Mouse (Mus musculus) small intestine, adult 2 months (tissue): ENCODE measurements around the gene Scaf11. TPM values are rescaled to one million over a fixed set of nuclear protein-coding genes. Genes with fewer than 3 reads are reported as not detected.
A peak's percentile ranks its signal among the peaks of the same experiment; 100 is the strongest.

Experiments
- H3K27ac ChIP-seq: fragments of 200-500 bp; 2 replicates; pipeline ENCODE4 v1.5.1; 2012; ENCODE audit warnings: low read depth, low read length, control low read depth, inconsistent platforms; ENCODE audit not compliant: insufficient read depth
- H3K27me3 ChIP-seq: fragments of 200-500 bp; 2 replicates; pipeline ENCODE4 v1.6.1; 2012; ENCODE audit warnings: mild to moderate bottlenecking, moderate library complexity, low read length, inconsistent platforms; ENCODE audit not compliant: control insufficient read depth, insufficient read depth
- H3K36me3 ChIP-seq: fragments of 200-500 bp; 2 replicates; pipeline ENCODE4 v1.6.1; 2012; ENCODE audit warnings: mild to moderate bottlenecking, low read length, control low read depth, inconsistent platforms; ENCODE audit not compliant: control insufficient read depth, insufficient read depth
- H3K4me1 ChIP-seq: fragments of 200-500 bp; 2 replicates; pipeline ENCODE4 v1.6.1; 2012; ENCODE audit warnings: low read length, inconsistent platforms, mixed read lengths; ENCODE audit not compliant: control insufficient read depth, insufficient read depth, insufficient read length
- H3K4me3 ChIP-seq: fragments of 200-500 bp; 2 replicates; pipeline ENCODE4 v1.5.1; 2012; ENCODE audit warnings: low read depth, mild to moderate bottlenecking, control low read depth, inconsistent platforms, low read length, moderate library complexity
- CTCF ChIP-seq: fragments of 200-500 bp; IDR thresholded peaks from 2 replicates; pipeline ENCODE4 v1.5.1; 2012; ENCODE audit warnings: low read depth, mild to moderate bottlenecking, control low read depth, inconsistent platforms, low read length, moderate library complexity, mixed read lengths; ENCODE audit not compliant: insufficient replicate concordance, insufficient read length; ENCODE audit errors: extremely low read depth
- POLR2A ChIP-seq: fragments of 200-500 bp; IDR thresholded peaks from 2 replicates; pipeline ENCODE4 v1.6.1; 2012; ENCODE audit warnings: low read depth, mild to moderate bottlenecking, control low read depth, inconsistent platforms, low read length, moderate library complexity
- WGBS: fragments of 180-500 bp; shearing (Covaris S2); methylation state at CpG from one replicate; pipeline ENCODE4 v1.1.7; 2018; 5-methylcytosine and 5-hydroxymethylcytosine counted together
- polyA plus RNA-seq: library from polyadenylated mRNA; depleted of rRNA; stranded (reverse); fragments of >200 nt; gene quantifications from 2 replicates; pipeline ENCODE4 v1.2.3, GENCODE M21; 2012

The Scaf11 gene
- polyA plus RNA-seq, 1 experiment, result 14.2 TPM

GRCm38 (mm10) chr15:96478006-96478405 is 17.4 kb upstream of the Scaf11 start:
- TF ChIP-seq CTCF, result no peak
- no peak for TF ChIP-seq POLR2A
- Histone ChIP-seq H3K27ac (no peak overlapping the region), H3K4me1 (no peaks in the 10 kb centered on the region), H3K27me3 (no peaks in the 10 kb centered on the region), H3K36me3 (no peaks in the 10 kb centered on the region), H3K4me3 (no peak overlapping the region)
- 80% methylated on average over 12 of the region's 12 CpGs for WGBS

GRCm38 (mm10) chr15:96476359-96476758 is 15.7 kb upstream of the Scaf11 start:
- 7% methylated on average over 7 of the region's 7 CpGs for WGBS
- Histone ChIP-seq H3K36me3 (no peaks in the 10 kb centered on the region), H3K27me3 (no peaks in the 10 kb centered on the region), H3K4me1 (no peaks in the 10 kb centered on the region), H3K27ac (no peak overlapping the region), H3K4me3 (no peak overlapping the region)
- TF ChIP-seq CTCF, result peak; percentile 97
- no peak for TF ChIP-seq POLR2A

GRCm38 (mm10) chr15:96475571-96475972 is 14.9 kb upstream of the Scaf11 start:
- Histone ChIP-seq H3K27me3 (no peaks in the 10 kb centered on the region), H3K4me3 (no peak overlapping the region), H3K36me3 (no peaks in the 10 kb centered on the region), H3K4me1 (no peaks in the 10 kb centered on the region), H3K27ac (no peak overlapping the region)
- 78% methylated on average over 7 of the region's 7 CpGs for whole genome bisulfite sequencing
- no peak for TF ChIP-seq POLR2A
- TF ChIP-seq CTCF, result no peak

GRCm38 (mm10) chr15:96474325-96474955 is 13.8 kb upstream of the Scaf11 start:
- no peaks in the 10 kb centered on the region for H3K27me3 ChIP-seq
- H3K27ac ChIP-seq, result peak overlapping the region; percentile 58
- TF ChIP-seq POLR2A (no peak), CTCF (no peak)
- no peaks in the 10 kb centered on the region for H3K36me3 ChIP-seq
- H3K4me3 ChIP-seq, result peak overlapping the region; percentile 29
- WGBS, result 65% methylated on average over 20 of the region's 20 CpGs
- H3K4me1 ChIP-seq, result no peaks in the 10 kb centered on the region

GRCm38 (mm10) chr15:96473920-96474319 is 13.3 kb upstream of the Scaf11 start:
- WGBS, result 92% methylated on average over 15 of the region's 15 CpGs
- no peak overlapping the region for H3K4me3 ChIP-seq
- H3K27me3 ChIP-seq, result no peaks in the 10 kb centered on the region
- no peak overlapping the region for H3K27ac ChIP-seq
- no peaks in the 10 kb centered on the region for H3K36me3 ChIP-seq
- TF ChIP-seq CTCF, result no peak
- TF ChIP-seq POLR2A, result no peak
- no peaks in the 10 kb centered on the region for H3K4me1 ChIP-seq

- Histone ChIP-seq H3K27ac (no peak overlapping the region), H3K27me3 (no peaks in the 10 kb centered on the region), H3K4me1 (no peaks in the 10 kb centered on the region), H3K36me3 (no peaks in the 10 kb centered on the region), H3K4me3 (no peak overlapping the region)
- WGBS, result 75% methylated on average over 2 of the region's 2 CpGs
- no peak for TF ChIP-seq CTCF
Observed at GRCm38 (mm10) chr15:96468316-96468715, 7.7 kb upstream of the Scaf11 start.

GRCm38 (mm10) chr15:96467844-96468243 is 7.2 kb upstream of the Scaf11 start:
- no peak overlapping the region for H3K4me3 ChIP-seq
- no peaks in the 10 kb centered on the region for H3K4me1 ChIP-seq
- no peaks in the 10 kb centered on the region for H3K27me3 ChIP-seq
- no peaks in the 10 kb centered on the region for H3K36me3 ChIP-seq
- WGBS, result 77% methylated on average over 5 of the region's 5 CpGs
- TF ChIP-seq CTCF (no peak), POLR2A (no peak)
- no peak overlapping the region for H3K27ac ChIP-seq
